Mouse (Mus musculus) kidney, embryonic 15.5 days (tissue): ENCODE results near the gene Plxna3. TPM values are rescaled to one million over a fixed set of nuclear protein-coding genes. Genes with fewer than 3 reads are reported as not detected.
A peak's percentile ranks its signal among the peaks of the same experiment; 100 is the strongest.

ENCODE experiments used
- ATAC-seq: fragments of 200-750 bp; cut with Nextera tagmentation; replicated peaks from 2 replicates; pipeline ENCODE4 v1.8.0; 2017; ENCODE audit warnings: moderate TSS enrichment; ENCODE audit not compliant: low FRiP score
- H3K27ac ChIP-seq: fragments of 300-500 bp; sonication (generic); 2 replicates; pipeline ENCODE4 v1.5.1; 2015; ENCODE audit warnings: mild to moderate bottlenecking, inconsistent platforms
- H3K27me3 ChIP-seq: fragments of 300-500 bp; sonication (generic); 2 replicates; pipeline ENCODE4 v1.6.1; 2015; ENCODE audit warnings: inconsistent platforms
- H3K36me3 ChIP-seq: fragments of 300-500 bp; sonication (generic); 2 replicates; pipeline ENCODE4 v1.6.1; 2015; ENCODE audit warnings: inconsistent platforms
- H3K4me1 ChIP-seq: fragments of 300-500 bp; sonication (generic); 2 replicates; pipeline ENCODE4 v1.6.1; 2015; ENCODE audit warnings: inconsistent platforms
- H3K4me2 ChIP-seq: fragments of 300-500 bp; sonication (generic); 2 replicates; pipeline ENCODE4 v1.6.1; 2015; ENCODE audit warnings: moderate library complexity, mild to moderate bottlenecking, inconsistent platforms
- H3K4me3 ChIP-seq: fragments of 300-500 bp; sonication (generic); replicated peaks from 2 replicates; pipeline ENCODE4 v1.5.1; 2015; ENCODE audit warnings: mild to moderate bottlenecking, inconsistent platforms
- H3K9ac ChIP-seq: fragments of 300-500 bp; sonication (generic); 2 replicates; pipeline ENCODE4 v1.6.1; 2015; ENCODE audit warnings: mild to moderate bottlenecking, inconsistent platforms
- H3K9me3 ChIP-seq: fragments of 300-500 bp; sonication (generic); replicated peaks from 2 replicates; pipeline ENCODE4 v1.6.1; 2016; ENCODE audit warnings: inconsistent platforms
- WGBS: fragments of 180-500 bp; shearing (Covaris S2); methylation state at CpG from one replicate; pipeline ENCODE4 v1.1.7; 2015; ENCODE audit warnings: mixed read lengths; 5-methylcytosine and 5-hydroxymethylcytosine counted together
- polyA plus RNA-seq: library from polyadenylated mRNA; unstranded; fragments of >200 nt; fragmentation: Nextera tagmentation; extraction: Ambion mirVana; gene quantifications from 2 replicates; pipeline ENCODE4 v1.2.1, GENCODE M21; 2015

Gene Plxna3
- polyA plus RNA-seq = 11.4 and 17.0 TPM in 2 replicates

- Histone ChIP-seq H3K27me3 (no peaks in the 10 kb centered on the region), H3K9ac (peak within 1 kb of the TSS; percentile 57), H3K27ac (peak within 1 kb of the TSS; percentile 85), H3K4me1 (peaks cover 20% of the 10 kb centered on the region), H3K4me2 (peak within 1 kb of the TSS; percentile 65), H3K36me3 (peaks cover 5% of the 10 kb centered on the region; the same call in 1 of the 2 replicates), H3K4me3 (peak within 1 kb of the TSS; percentile 50), H3K9me3 (no peaks in the 10 kb centered on the region)
- WGBS = 19% methylated on average over 30 of the region's 30 CpGs
- peak; percentile 97 for ATAC-seq
Measured at GRCm38 (mm10) chrX:74328725-74329161, at the start of gene Plxna3. Plxna3 (plus strand) TSS chrX:74329066.

- peak overlapping the region; percentile 64 for H3K9ac ChIP-seq
- no peaks in the 10 kb centered on the region for H3K9me3 ChIP-seq
- H3K27ac ChIP-seq = peak overlapping the region; percentile 80
- H3K4me1 ChIP-seq = peaks cover 15% of the 10 kb centered on the region
- ATAC-seq = peak; percentile 2; the same call in 1 of the 2 replicates
- H3K4me3 ChIP-seq = peak overlapping the region; percentile 62
- no peaks in the 10 kb centered on the region for H3K36me3 ChIP-seq
- H3K27me3 ChIP-seq = no peaks in the 10 kb centered on the region
- peak overlapping the region; percentile 70 for H3K4me2 ChIP-seq
- WGBS = 16% methylated on average over 13 of the region's 14 CpGs
Measured at GRCm38 (mm10) chrX:74281041-74281731, 47.7 kb upstream of the Plxna3 start.

- peak within 1 kb of the TSS; percentile 88 for H3K27ac ChIP-seq
- ATAC-seq = peak; percentile 96
- H3K27me3 ChIP-seq = no peaks in the 10 kb centered on the region
- peak within 1 kb of the TSS; percentile 62 for H3K4me3 ChIP-seq
- peak within 1 kb of the TSS; percentile 64 for H3K9ac ChIP-seq
- H3K4me2 ChIP-seq = peak within 1 kb of the TSS; percentile 70
- 22% methylated on average over 16 of the region's 16 CpGs for WGBS
- peaks cover 15% of the 10 kb centered on the region for H3K4me1 ChIP-seq
- H3K9me3 ChIP-seq = no peaks in the 10 kb centered on the region
- no peaks in the 10 kb centered on the region for H3K36me3 ChIP-seq
Measured at GRCm38 (mm10) chrX:74281732-74282394, 47.0 kb upstream of the Plxna3 start, which contains the start of the genes Taz and Dnase1l1. Taz (plus strand) TSS chrX:74281912. Dnase1l1 (minus strand) TSS chrX:74282337.

GRCm38 (mm10) chrX:74282395-74283091 is 46.3 kb upstream of the Plxna3 start:
- Histone ChIP-seq H3K36me3 (no peaks in the 10 kb centered on the region), H3K4me1 (peaks cover 15% of the 10 kb centered on the region), H3K4me3 (peak overlapping the region; percentile 62), H3K4me2 (peak overlapping the region; percentile 70), H3K9me3 (no peaks in the 10 kb centered on the region), H3K9ac (peak overlapping the region; percentile 64), H3K27me3 (no peaks in the 10 kb centered on the region), H3K27ac (peak overlapping the region; percentile 88)
- WGBS = 20% methylated on average over 39 of the region's 39 CpGs
- ATAC-seq = peak; percentile 67

GRCm38 (mm10) chrX:74283092-74283437 is 45.8 kb upstream of the Plxna3 start:
- Histone ChIP-seq H3K9me3 (no peaks in the 10 kb centered on the region), H3K27ac (peak overlapping the region; percentile 88), H3K9ac (peak overlapping the region; percentile 64), H3K36me3 (no peaks in the 10 kb centered on the region), H3K4me2 (peak overlapping the region; percentile 70), H3K4me3 (peak overlapping the region; percentile 62), H3K27me3 (no peaks in the 10 kb centered on the region), H3K4me1 (peaks cover 15% of the 10 kb centered on the region)
- no peak; the same call in 1 of the 2 replicates for ATAC-seq
- WGBS = 47% methylated on average over 5 of the region's 5 CpGs

DNA sequence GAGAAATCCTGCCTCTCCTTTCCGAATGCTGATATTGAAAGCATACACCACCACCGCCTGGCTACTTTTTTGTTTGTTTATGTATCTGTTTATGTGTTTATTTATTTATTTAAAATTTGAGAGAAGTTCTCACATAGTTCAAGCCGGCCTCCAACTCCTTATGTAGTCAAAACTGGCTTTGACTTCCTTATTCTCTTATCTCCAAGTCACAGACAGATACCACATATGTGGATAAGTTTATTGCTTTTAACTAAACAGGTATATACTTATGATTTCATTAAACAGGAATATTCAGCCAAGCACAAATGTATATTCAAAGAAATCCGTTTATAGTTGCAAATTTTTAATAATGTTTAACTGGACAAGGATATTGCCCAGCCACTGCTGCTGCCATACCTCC is 35.4 kb upstream of the Plxna3 start:
- Histone ChIP-seq H3K4me1 (0 out of 2 replicates have a peak, but pooled peaks cover 2% of the 10 kb centered on the region), H3K36me3 (peaks cover 17% of the 10 kb centered on the region; the same call in 1 of the 2 replicates), H3K27me3 (no peaks in the 10 kb centered on the region; the same call in 1 of the 2 replicates), H3K9me3 (no peaks in the 10 kb centered on the region), H3K4me3 (no peak overlapping the region), H3K27ac (no peak overlapping the region), H3K9ac (no peak overlapping the region), H3K4me2 (no peak overlapping the region)
- no peak for ATAC-seq
- WGBS = 84% methylated on average over 4 of the region's 4 CpGs

DNA sequence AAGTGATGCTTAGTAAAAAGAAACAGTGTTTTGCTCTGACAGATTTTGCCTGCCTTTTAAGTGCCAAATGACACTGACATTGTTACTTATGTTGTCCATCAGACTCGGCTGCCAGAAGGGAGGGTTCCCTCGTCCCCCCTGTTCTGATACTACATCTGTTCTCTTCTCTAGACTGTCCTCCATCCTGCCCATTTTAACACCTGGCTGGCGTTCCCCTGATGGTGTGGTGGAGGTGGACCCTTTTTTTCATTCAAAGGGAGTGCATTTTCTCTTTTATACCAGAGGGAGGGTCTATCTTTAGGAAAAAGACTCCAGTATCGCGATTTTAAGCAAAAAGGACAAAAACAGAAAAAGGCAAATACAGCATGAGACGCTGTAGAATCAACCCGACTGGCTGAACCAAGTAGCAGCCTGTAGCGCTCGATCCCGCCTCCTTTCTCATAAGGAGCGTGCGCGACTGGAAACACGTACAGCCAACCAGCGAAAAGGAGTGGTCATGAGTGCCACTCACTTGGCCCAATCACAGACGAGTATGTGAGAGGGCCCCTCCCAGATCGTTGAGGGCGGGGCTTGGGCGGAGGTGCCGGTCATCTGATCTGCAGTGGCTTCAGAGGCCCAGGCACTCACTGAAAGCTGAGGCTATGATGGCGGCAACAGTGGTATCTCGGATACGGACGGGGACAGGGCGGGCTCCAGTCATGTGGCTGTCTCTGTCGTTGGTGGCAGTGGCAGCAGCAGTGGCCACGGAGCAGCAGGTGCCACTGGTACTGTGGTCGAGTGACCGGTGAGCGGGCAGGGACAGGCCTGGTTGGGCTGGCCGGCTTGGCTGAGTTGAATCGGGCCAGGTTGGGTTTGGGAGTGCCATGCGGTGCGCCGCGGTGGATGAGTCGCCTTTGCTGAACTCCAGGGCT is 32.1 kb upstream of the Plxna3 start, which contains the start of gene Atp6ap1:
Gene Atp6ap1, plus strand, starts transcription at position 560 of the 911 bp plus-strand sequence.
- peaks cover 21% of the 10 kb centered on the region for H3K36me3 ChIP-seq
- WGBS = 21% methylated on average over 37 of the region's 37 CpGs
- peak within 1 kb of the TSS; percentile 73 for H3K9ac ChIP-seq
- H3K27ac ChIP-seq = peak within 1 kb of the TSS; percentile 66
- no peaks in the 10 kb centered on the region for H3K9me3 ChIP-seq
- H3K4me2 ChIP-seq = peak within 1 kb of the TSS; percentile 59
- peak; percentile 99 for ATAC-seq
- H3K4me1 ChIP-seq = 0 out of 2 replicates have a peak, but pooled peaks cover 2% of the 10 kb centered on the region
- H3K4me3 ChIP-seq = peak within 1 kb of the TSS; percentile 67
- no peaks in the 10 kb centered on the region for H3K27me3 ChIP-seq

- no peaks in the 10 kb centered on the region for H3K9me3 ChIP-seq
- no peak overlapping the region for H3K4me3 ChIP-seq
- H3K27ac ChIP-seq = no peak overlapping the region
- WGBS = 100% methylated on average over 1 of the region's 1 CpGs
- 0 out of 2 replicates have a peak, but pooled peaks cover 2% of the 10 kb centered on the region for H3K4me1 ChIP-seq
- H3K4me2 ChIP-seq = no peak overlapping the region
- no peaks in the 10 kb centered on the region for H3K27me3 ChIP-seq
- ATAC-seq = no peak
- no peak overlapping the region for H3K9ac ChIP-seq
- H3K36me3 ChIP-seq = peaks cover 36% of the 10 kb centered on the region
Measured at GRCm38 (mm10) chrX:74298348-74298747, 30.5 kb upstream of the Plxna3 start.

DNA sequence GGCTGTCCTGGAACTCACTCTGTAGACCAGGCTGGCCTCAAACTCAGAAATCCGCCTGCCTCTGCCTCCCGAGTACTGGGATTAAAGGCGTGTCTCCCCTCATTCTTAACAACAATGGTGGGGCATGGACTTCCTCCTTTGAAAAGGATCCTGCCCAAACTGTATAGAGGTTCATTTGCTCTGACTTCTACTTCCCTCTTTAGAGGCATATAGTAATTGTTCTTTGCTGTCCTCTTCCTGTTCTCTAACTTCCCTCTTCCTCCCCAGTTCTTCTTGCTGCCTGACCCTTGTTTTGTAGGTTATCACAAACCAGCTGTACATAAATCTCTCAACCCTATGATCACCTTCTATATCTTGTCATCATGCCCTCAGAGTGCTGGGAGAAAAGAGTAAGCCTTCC is 29.1 kb upstream of the Plxna3 start:
- H3K27ac ChIP-seq = no peak overlapping the region
- H3K4me2 ChIP-seq = no peak overlapping the region
- H3K27me3 ChIP-seq = no peaks in the 10 kb centered on the region
- H3K4me1 ChIP-seq = 0 out of 2 replicates have a peak, but pooled peaks cover 2% of the 10 kb centered on the region
- ATAC-seq = no peak
- H3K36me3 ChIP-seq = peaks cover 41% of the 10 kb centered on the region
- H3K4me3 ChIP-seq = no peak overlapping the region
- no peaks in the 10 kb centered on the region for H3K9me3 ChIP-seq
- 73% methylated on average over 3 of the region's 3 CpGs for WGBS
- H3K9ac ChIP-seq = no peak overlapping the region

DNA sequence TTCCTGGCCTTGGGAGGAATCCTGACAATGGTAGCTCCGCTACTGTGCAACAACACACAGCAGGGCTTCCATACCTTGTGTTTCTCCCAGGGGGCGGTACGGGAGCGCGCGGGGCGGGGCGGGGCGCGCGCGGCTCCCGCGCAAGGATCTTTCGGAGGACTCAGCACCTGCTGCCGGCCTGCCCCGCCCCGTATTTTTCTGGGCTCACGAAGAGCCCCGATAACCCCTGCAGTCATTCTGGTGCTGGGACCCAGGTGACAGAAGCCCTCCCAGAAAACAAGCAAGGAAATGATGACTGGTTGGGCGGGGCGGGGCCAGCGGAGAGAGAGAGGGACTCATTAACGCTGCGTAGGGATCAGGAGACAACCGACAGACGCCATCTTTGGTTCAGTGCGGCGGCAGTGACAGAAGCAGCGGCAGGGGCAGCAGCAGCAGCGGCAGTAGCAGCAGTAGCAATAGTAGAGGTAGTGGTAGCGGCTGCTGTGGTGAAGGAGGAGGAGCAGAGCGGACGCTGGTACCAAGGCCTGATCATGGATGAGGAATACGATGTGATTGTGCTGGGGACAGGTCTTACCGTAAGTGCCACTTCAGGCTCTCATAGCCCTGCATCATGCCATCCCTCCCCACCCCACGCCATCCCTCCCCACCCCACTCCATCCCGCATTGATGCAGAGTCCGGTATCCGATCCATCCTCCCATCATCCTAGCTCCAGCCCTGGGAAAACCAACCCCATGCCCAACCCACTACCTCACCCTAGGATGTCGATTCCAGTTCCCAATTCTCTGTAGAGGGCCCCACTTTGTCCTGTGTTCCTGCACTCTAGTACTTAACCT is 23.8 kb upstream of the Plxna3 start, which contains the start of gene Gdi1:
Gene Gdi1, plus strand, starts transcription at position 132 of the 834 bp plus-strand sequence.
- Histone ChIP-seq H3K4me2 (peak within 1 kb of the TSS; percentile 62), H3K4me3 (peak within 1 kb of the TSS; percentile 61), H3K9me3 (no peaks in the 10 kb centered on the region), H3K4me1 (peaks cover 7% of the 10 kb centered on the region), H3K36me3 (peaks cover 72% of the 10 kb centered on the region), H3K27ac (peak within 1 kb of the TSS; percentile 91), H3K27me3 (no peaks in the 10 kb centered on the region), H3K9ac (peak within 1 kb of the TSS; percentile 59)
- ATAC-seq = peak; percentile 85
- WGBS = 13% methylated on average over 41 of the region's 41 CpGs
